Mouse (Mus musculus): ENCODE results near the gene 0610012G03Rik.

GRCm38 (mm10) chr16:31996371-31996770 is 48.1 kb upstream of the 0610012G03Rik start:
- TF ChIP-seq POLR2A (IDR thresholded peaks at IDR 0.05; ENCODE audit: extremely low read depth, insufficient read depth, low read length) (no peak), CTCF (IDR thresholded peaks at IDR 0.05; ENCODE audit: low read depth, low read length) (no peak)
